Mouse (Mus musculus): ENCODE results near the gene Oxsr1.

Gene Oxsr1

DNA sequence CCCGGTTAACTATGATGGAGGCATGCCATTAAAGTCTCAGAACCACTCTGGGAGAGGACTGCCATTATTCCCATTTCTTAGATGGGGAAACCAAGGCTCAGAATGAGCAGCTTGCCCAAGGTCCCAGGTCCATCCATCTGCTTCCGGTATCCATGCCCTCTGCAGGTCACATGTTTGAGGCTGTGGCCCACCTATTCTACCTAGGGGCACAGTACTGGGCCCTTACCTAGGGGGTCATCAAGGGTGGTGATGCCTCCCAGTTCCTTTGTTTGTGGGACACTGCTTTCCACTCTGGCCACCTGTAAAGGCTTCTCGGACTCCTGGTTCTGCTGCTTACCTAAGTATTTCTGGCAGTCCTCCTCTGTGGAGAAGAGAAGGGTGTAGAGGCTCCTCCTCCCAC lies 16.1 kb upstream of the Oxsr1 start:
- no peak for DNase-seq (ENCODE audit: extremely low spot score, low spot score)

DNA sequence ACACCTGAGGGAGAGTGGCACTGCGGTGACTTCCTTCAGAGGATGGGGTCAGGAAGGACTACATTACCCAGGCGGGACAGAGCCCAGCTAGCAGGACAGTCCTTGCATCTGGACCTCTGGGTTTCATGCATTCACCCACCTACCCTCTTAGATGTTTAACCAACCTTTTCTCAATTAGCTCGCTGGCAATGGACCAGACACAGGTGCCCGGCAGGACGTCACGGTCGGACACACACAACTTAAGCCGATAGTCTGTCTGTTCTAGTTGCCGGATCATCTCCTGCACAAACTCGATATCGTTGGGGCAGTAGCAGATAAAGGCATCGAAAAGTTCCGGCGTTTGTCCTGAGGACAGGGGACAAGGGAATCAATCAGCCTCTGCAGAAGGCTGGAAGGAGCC lies 15.6 kb upstream of the Oxsr1 start:
- DNase-seq (ENCODE audit: extremely low spot score, low spot score) = no peak

DNA sequence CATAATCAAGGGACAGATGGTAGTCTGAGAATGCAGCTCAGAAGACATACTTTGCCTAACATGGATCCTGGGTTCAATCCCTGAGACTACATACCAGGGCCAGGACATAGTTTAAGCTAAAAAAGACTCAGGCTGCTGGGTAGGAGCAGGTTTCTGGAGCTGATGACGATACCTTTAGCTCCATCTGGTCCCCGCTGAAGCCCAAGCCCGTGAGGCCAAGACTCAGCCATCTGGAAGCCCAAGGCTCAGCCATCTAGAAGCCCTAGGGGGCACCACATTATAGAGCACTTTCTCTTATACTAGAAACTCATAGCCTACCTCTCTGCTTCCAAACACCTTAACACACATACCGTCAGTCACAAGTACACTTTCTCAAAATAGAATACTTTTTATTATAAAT lies 13.3 kb upstream of the Oxsr1 start:
- DNase-seq (ENCODE audit: extremely low spot score, low spot score) = no peak

DNA sequence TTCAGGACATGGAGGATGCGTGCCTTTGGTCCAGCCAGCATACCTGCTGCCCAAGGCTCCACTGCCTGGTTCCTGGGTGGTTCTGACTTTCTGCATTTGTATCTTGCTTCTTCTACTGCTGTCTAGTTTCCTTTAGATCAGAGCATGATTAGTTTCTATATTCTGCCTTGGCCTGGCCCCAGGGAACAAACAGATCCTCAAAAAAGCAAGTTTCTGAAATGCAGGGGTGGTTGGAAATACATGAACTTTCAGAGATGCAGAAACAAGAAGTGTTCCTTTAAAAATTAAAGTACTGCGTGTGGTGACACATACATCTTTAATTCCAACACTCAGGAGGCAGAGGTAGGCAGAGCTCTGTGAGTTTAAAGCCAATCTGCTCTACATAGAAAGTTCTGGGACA lies 12.6 kb upstream of the Oxsr1 start:
- no peak for DNase-seq (ENCODE audit: extremely low spot score, low spot score)

DNA sequence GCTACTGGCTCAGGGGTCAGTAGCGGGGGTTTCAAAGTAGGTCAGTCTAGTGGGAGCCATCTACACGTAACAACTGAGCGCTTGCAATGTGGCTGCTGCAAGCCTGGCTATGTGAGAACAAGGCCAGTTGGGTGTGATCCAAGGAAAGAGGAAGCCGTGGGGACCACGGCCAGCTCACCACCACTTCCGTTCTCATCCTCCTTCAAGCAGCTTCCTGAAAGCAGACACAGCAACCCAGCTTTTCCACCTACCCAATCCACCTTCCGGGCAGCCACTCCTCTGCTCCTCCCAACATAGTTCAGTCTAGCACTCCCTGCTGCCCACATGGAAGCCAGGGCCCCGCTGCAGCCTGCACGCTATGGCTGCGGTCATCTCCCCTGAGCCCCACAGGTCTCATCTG lies 12.1 kb upstream of the Oxsr1 start:
- no peak for DNase-seq (ENCODE audit: extremely low spot score, low spot score)

DNA sequence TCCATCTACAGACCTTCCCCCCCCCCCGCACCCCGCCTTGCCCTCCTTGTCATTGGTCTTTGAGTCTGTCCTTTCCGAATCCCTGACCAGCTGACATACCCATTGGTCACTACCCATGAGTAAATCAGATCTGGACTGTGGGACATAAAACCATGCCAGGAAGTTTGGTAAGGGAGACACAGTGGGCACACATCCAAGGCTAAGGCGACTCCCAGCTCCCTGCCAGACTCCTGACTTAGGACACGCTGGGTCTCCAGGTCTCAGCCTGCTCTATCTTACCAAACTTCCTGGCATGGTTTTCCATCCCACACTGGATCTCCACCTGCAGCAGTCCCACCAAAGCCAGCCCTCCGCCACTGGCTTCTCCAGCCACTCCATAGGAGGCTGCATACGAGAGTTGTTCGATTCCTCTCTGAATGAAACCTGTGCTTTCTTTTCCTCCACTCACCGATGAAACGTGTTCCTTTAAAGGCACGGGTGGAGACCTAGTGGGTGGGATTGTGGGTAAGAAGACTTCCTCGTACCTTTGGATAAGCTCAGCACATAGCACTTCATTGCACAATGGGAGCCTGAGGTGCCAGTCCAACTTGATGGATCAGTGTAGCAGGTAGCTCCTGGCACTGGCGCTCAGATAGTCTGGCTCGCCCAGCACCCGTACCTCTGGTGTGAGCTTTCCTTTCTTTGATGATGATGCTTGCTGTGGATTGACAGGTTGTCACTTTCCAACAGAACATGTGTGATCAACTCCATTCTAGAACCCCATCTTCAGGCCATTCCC lies 8.1 kb upstream of the Oxsr1 start:
- DNase-seq (ENCODE audit: extremely low spot score, low spot score) = no peak

DNA sequence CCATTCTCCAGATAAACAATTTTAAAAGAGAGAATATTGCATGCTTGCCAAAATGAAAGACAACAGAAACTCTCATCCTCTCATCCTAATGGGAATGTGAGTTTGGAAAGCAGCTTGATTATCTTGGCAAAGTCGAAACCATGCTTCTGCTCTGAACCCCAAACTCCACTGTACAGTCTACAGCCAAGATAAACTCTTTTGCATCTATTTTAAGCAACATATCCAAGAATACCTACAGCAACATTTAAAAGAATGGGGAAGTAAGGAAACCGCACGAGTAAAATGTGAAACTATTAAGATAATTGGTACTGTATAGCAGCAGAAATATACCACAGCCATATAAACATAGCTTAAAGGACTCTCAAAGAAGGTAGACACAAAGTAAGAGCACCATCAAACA lies 6.3 kb upstream of the Oxsr1 start:
- DNase-seq (ENCODE audit: extremely low spot score, low spot score) = no peak

DNA sequence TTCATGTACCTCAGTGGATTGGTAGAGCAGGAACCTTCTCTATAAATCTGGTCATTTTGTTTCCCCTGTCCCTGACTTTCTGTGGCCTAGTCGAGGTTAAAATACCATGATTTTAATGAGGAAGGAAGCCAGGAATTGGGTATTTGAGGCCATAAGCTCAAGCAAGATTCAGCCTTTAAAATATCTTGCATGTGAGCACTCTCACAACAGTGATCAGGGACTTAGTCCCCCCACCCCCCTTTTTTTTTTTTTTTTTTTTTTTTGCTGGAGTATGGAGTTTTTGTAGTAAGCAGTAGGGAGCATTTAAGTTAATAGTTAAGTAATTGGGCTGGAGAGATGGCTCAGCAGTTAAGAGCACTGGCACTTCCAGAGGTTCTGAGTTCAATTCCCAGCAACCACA lies 1.9 kb upstream of the Oxsr1 start:
- no peak for DNase-seq (ENCODE audit: extremely low spot score, low spot score)

DNA sequence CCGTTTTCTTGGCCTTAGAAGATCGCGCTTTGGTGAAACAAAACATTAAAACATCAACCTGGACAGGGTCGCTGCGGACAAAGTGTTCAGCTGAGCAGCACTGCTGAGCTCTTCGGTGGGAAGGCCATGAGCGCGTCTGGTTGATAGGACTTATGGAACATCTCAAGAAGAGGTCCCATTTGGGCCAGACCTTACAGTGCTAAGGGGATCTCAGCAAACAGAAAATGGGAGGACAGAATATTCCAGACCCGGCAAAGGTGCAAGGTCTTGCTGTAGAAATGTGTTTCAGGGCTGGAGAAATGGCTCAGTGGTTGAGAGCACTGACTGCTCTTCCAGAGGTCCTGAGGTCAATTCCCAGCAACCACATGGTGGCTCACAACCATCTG lies 1.0 kb upstream of the Oxsr1 start:
- no peak for DNase-seq (ENCODE audit: extremely low spot score, low spot score)

DNA sequence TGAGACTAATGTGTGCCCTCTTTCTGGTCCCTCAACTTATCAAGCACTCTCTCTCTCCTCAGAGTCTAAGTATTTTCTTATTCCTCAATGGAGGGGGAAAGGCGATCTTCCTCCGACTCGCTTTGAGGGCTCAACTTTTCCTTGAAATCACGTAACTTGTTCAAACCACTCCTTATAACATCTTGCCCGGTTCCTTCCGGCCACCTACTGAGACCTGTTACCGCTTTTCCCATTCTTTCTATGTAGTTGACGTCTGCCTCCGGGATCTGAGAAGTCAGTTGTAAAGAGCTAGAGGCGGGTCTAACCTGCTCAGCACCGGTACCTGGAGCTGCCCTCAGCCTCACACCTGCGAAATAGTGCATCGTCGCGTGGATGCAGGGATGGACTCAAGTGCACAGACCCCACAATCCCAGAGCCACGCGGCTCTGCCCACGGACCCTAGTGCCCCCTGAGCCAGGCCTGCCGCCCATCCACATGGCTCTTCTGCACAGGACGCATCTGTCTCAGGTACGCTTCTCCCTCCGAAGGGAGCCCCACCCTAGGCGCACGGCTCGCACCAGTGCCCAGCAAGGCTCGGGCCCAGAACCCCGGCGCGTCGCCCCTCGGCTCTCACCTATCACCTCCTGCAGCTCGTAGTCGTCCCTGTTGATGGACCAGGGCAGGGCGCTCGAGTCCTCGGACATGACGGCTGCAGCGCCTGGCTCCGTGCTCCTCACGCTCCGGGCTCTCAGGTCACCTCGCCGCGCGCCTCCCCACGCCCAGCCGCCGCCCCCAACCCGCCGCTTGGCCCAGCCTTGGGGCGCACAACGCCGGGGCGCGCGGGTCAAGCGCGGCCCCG lies 616 bp downstream of the Oxsr1 start:
- DNase-seq (ENCODE audit: extremely low spot score, low spot score) = peak; percentile 70

DNA sequence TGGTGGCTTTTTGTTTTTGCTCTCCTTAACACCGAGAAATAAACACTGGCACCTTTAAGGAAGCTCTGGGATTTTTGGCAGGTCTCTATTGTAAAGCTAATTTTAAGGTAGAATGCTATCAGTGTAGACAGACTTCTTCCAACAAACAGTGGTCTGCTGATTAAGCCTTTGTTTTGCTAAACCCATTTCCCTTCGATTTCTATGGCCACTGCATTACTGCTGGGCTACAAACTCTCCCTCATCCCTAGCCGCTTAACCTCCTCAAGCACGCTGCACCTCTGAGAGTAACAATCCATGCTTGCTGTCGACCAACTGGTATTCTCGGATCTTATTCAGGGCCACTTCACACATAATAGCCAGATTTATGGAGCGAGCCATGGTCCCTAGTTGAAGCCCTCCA lies 1.3 kb downstream of the Oxsr1 start:
- no peak for DNase-seq (ENCODE audit: extremely low spot score, low spot score)

DNA sequence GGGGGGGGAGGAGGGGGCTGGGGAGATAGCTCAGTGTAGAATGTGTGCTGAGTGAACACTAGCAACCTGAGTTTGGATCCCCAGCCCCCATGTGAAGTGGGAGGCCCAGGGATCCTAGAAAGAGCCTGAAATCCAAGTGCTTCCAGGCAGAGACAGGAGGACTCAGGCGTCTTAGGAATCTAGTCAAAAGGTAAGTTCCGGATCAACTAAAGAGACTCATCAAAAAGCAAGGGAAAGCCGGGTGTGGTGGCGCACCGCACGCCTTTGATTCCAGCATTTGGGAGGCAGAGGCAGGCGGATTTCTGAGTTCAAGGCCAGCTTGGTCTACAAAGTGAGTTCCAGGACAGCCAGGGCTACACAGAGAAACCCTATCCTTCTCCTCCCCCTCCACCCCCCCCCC lies 1.8 kb downstream of the Oxsr1 start:
- no peak for DNase-seq (ENCODE audit: extremely low spot score, low spot score)

DNA sequence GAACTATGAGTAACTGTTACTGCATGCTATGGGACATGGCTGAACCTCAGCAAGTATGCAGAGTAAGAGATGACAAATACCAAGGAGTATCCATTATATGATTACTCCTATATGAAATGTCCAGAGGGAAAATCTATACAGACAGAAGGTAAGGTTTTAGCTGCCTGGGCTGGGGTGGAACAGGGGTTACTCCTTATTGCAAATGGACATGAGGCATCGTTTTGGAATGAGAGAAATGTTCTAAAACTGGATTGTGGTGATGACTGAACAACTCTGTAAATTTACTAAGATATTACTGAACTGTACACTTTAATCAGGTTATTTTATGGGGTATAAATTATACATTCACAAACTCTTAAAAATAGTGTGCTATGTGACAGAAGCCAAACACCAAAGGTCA lies 3.3 kb downstream of the Oxsr1 start:
- no peak for DNase-seq (ENCODE audit: extremely low spot score, low spot score)

DNA sequence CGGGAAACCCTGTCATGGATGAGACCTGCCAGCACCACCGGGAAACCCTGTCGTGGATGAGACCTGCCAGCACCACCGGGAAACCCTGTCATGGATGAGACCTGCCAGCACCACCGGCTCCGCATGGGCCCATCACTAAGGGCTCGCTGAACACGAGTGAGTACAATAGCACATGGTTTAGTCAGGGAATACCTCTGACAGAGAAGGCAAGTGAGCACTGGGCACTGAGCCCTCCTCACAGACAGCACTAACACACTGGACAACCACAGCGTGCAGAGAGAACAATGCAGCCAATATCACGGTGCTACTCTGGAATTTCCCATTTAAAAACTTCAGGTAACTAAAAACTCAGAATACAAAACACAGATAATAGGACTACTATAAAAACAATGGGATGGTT lies 9.1 kb downstream of the Oxsr1 start:
- no peak for DNase-seq (ENCODE audit: extremely low spot score, low spot score)

DNA sequence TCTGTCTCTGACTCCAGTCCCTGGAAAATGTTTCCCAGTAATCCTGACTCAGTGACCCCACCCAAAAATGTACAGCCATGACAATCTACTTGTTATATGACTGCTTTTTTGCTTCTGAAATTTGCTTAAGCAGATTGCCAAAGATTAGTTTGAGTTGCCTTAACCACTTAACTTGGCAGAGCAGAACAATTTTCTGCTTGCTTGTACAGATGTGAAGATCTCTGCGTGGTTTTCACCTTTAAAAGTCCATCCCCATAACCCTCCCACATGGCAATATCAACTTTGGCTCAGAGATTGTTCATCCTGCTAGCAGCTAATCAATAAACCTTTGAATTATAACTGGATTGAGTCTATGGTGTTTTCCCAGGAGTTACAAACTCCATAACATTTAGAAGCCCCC lies 13.2 kb downstream of the Oxsr1 start:
- no peak for DNase-seq (ENCODE audit: extremely low spot score, low spot score)

DNA sequence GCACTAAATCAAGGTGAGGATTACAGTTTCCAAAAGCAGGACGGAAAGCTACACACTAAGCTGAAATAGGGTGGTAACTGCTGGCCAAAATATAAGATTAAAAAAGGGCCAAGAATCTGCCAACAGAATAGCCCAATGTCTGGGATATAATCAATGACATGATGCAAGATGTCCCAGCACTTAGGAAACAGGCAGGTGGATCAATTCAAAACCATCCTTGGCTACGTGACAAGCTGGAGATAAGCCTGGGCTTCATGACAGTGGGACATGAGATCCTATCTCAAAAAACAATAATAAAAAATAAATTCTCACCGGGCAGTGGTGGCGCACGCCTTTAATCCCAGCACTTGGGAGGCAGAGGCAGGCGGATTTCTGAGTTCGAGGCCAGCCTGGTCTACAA lies 16.4 kb downstream of the Oxsr1 start:
- no peak for DNase-seq (ENCODE audit: extremely low spot score, low spot score)

DNA sequence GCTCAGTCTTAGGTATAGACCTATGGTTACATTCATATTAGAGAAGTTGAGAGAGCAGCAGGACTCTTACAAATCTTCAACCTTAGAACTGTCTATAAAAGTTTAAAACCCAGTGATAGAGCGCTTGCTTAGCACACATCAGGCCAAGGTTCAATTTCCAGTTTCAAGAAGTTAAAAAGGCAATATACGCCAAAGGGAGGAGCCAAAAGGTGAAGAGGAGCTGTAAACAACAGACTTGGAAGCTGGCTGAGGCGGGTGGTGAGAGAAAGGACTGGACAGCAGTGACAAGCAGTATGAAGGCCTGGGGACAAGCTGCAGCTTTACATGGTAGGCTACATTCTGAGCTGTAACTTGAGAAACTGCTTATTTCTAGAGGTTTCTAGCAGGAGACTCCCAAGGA lies 23.7 kb downstream of the Oxsr1 start:
- no peak for DNase-seq (ENCODE audit: extremely low spot score, low spot score)

DNA sequence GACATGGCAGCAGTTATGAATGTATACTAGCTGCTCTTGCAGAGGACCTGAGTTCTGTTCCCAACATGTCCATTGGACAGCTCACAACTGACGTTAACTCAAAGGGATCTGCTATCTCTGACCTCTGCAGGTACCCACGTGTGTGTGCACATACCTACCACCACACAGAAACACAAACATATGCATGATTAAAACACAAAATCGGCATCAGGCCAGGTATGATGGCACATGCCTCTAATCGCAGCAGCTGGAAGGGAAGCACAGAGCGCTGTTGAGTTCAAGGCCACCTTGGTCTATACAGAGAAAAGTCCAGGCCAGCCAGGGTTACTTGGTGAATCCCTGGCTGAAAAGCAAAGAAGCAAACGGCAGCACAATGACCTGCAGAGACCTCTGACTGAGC lies 24.5 kb downstream of the Oxsr1 start:
- no peak for DNase-seq (ENCODE audit: extremely low spot score, low spot score)

DNA sequence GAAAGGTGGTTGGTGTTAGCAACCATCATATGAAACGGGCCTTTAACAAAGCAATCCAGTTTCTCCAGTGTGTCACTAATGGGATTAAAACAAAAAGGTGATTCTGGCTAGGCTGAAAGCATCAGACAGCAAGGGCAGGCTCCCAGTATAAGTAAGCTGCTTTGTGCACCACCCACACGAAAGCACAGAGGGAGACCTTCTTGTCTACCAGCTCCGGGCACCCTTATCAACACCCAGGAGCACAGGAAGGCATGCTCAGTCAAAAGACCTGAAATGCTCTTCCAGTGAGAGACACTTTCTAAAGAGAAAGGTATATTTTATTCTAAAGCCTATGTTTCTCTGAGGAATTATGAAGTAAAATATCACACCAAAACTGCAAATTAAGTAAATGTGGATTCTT lies 31.4 kb downstream of the Oxsr1 start:
- no peak for DNase-seq (ENCODE audit: extremely low spot score, low spot score)

DNA sequence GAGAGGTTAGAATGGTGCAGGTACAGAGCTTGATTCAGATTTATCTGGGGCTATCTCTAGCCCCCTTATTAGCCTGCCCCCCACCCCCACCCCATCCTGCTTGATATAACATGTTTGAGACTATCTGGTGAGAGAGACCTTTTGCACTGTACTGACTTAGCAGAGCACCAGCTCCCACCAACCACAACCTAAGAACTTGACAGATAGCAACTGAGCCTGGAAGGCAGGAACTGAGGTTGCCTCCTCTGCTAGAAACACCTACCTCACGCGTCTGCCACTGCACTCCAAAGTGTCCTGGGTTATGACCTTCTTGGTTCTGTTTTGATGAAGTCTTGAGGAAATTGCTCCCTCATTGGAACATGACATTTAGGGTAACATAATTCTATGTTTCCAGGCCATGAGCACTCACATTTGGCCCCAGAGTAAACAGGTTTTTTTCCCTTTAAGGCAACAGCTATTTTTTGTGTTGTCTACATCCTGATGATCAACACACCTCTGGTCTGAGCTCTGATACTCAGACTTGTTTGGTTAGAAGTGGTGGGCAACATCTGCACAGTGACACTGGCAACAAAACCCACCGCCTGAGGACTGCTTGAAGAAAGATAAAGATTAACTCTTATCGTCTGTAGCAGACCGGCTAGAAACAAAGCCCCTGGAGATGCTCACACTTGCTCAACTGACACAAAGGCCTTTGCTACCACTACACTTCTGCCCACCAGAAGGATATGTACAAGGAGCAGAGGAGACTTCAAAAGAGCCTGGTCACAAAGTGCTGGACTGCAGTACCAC lies 41.1 kb downstream of the Oxsr1 start:
- DNase-seq (ENCODE audit: extremely low spot score, low spot score) = no peak

DNA sequence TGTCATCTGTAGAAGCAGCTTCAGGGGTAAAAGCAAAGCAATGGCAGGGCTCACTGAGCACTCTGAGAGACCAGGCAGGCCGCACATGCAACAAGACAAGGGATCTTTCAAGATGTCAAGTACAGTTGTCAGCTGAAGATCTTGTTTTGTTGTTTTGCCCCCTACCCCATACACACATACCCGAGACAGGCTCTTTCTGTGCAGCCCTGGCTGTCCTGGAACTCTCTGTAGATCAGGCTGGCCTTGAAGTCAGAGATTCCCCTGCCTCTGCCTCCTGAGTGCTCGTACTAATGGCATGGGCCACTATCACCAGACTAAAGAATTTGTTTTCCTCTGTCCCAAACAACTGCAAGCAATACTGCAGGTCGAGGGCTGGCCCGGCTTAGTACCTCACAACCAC lies 44.2 kb downstream of the Oxsr1 start:
- DNase-seq (ENCODE audit: extremely low spot score, low spot score) = no peak

DNA sequence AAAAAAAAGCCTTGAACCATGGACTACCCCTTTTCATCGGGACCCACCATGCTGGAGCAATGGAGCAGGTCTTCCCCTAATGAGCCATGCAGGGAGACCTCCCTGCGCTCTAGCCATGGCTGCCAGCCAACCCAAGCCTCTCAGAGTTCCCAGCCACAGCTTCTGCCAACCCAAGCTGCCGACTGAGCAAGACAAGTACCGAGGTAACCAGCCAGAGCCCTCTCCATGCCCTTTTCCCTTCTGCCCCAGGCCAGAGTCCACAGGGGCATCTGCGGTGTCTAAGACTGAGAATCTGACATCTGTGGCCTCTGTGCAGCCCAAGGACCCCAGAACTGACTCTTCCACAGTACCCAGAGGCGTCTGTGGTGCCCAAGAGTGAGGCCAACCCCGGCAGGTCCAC lies 45.9 kb downstream of the Oxsr1 start:
- no peak for DNase-seq (ENCODE audit: extremely low spot score, low spot score)
